Mouse (Mus musculus): ENCODE data around the gene Iqgap1. TPM values are rescaled to one million over a fixed set of nuclear protein-coding genes. Genes with fewer than 3 reads are reported as not detected.

Gene Iqgap1
- total RNA-seq, 2 experiments from 2014 or later: 60.2 to 61.0 TPM

DNA sequence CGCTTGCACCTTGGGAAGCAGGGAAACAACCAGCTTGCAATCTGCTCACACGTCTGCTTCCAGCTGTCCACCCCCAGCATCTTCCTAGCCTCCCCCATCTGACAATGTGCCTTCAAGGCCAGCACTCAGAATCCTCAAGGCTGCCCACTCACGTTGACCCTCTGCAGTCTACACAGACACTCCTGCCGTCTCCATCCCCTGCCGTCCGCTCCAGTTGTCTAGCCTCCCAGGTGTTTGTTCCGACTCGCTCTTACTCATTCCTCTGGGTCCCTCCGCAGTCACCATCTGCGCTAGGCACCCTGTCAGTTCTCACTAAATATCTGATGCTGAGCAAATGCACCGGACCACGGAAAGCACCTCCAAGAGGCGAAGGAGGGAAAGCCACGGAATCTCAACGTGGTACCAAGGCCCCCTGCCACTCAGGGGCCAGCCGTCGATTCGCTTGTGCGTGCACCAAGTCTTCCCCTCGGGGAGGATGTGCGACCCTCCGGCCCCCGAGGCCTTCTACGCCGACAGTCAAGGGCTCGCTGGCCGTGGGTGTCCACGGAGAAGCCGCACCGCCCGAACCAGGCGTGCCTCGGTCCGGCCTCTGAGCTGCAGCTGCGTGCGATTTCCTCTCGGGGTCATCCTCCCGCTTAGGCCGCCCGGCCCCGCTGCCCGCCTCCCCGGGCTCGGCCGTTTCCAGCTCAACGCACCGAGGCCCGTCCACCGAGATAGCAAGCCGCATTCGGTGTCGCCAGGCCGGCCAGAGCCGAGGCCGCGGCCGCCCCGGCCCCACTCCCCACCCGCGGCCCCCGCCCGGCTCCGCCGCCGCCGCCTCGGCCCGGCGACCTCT, 137.8 kb downstream of the Iqgap1 start:
- intact Hi-C loops (cut with DNase I): loop anchor here (2.0 to 10.0 kb wide), 3 partner anchors 27 to 303 kb away; partner anchors contain the start of gene Fes
- DNase-seq: peak; percentile 71 to 76

DNA sequence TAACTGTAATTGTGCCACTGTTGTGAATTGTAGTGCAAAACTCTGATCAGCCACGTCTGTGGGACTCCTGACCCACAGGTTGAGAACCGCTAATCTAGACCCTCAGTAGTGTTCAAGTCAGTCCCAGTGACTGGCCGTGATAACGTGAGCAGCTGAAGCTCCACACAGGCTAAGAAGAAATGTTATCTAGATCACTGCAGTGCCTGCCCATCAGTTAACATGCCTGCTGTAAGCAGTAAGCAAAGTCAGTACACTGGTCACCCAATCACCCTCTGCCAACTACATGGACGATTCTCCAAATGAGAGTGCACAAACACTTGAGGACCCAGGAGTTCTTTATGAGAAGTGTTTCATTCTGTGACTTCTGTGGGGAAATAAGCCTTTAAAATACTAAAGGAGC, 140.1 kb downstream of the Iqgap1 start:
- intact Hi-C loops (cut with DNase I): loop anchor here (5.0 to 10.0 kb wide), 2 partner anchors 43 to 301 kb away; partner anchors contain the start of gene Fes
- no peak for DNase-seq

DNA sequence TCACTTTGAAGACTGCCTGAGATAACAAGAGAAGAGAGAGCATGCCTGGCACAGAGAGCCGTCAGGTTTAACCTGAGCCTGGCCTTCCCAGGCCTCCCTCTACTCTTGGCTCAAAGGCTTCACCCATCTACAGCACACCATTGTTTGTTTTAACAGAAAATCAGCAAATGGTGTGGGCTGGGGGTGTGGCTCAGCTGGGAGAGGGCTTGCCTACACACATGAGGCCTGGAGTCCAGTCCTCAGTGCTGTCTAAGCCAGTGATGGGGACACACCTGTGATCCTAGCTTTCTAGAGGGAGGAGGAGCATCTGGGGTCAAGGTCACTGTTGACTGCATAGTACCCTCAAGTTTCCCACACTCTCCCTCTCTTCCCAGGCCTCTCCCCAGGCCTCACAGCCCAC, 143.1 kb downstream of the Iqgap1 start:
- intact Hi-C loops (cut with DNase I): loop anchor here (10.0 kb wide), 1 partner anchor 298 kb away; the partner anchor contains the start of gene Fes
- DNase-seq: no peak

DNA sequence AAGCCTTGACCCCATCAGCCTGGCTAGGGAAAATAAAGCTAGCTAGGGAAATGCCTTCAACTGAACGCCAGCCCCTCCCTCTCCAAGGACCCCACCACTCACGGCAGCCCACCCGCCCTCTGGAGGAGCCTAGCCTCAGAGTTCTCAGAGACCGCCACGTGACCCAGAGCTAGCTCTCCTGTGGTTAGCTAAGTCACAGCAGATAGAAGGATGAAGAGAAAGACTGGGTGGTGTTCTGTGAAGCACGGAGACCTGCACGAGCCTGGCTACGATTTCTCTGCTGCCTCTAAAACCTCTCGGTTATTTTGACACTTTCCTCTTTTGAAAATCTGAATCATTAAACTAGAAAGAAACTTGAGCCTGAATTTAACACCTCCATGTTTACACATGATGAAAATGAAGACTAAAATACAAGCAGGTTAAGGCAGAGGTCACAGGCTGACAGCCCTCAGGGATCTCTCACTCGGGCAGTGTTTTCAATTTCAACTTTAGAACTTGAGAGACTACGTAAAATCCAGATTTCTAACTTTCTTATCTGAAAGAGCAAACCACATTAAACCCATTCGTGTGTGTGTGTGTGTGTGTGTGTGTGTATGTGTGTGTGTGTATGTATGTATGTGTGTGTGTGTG, 145.4 kb downstream of the Iqgap1 start:
- intact Hi-C loops (cut with DNase I): loop anchor here (10.0 kb wide), 1 partner anchor 296 kb away; the partner anchor contains the start of gene Fes
- no peak for DNase-seq

DNA sequence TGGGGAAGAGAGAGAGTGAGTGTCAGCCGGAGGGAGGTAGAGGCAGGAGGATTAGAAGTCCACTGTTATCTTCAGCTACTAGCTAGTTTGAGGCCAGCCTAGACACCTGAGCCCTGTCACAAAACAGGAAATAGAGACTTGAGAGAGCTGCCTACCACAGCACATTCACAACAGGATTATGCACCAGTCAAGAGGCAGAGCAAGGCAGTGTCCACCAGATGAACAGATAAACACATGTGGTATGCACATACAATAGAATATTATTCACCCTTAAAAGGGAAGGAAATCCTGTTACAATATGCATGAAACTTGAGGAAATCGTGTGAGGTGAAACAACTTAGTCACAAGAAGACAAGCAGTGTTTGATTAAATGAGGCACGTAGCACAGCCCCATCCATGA, 153.5 kb downstream of the Iqgap1 start:
- no peak for DNase-seq
- intact Hi-C loops (cut with DNase I): no loop called here

DNA sequence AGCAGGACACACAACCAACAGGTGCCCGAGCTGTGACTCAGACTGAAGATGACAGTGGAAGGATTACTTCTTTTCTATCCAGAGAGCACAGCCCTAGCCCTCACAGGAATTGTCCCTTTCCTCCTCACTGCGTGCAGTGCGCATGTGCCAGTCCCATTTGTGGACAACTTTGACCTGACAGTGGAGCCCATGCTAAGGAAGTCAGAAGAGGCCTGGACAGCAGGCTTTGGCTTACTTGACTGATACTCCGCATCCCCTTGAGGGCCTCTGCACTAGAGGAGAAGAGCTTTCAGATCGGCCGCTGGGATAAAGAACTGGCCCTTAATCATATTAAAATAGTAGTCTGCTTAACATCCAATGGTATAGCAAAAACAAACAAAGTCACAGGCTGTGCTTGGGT, 154.9 kb downstream of the Iqgap1 start:
- intact Hi-C loops (cut with DNase I): no loop called here
- DNase-seq: no peak

DNA sequence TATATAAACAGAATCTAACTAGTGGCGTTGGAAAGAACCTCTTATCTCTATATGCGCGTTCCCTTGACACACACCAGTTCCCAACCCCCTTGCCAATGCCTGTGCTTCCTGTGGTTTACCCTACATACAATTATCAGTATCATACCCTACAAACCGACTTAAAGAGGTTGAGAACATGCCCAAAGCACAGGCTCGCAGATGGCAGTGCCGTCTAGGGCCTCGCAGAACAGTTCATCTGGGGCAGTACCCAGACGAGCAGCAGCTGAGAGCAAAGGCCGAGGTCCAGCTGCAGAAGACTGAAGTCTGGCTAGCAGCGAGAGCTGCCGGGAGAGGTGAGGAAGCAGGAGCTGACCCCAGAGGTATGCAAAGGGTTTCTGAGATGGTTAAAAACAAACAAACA, 158.6 kb downstream of the Iqgap1 start:
- DNase-seq: no peak
- intact Hi-C loops (cut with DNase I): no loop called here

DNA sequence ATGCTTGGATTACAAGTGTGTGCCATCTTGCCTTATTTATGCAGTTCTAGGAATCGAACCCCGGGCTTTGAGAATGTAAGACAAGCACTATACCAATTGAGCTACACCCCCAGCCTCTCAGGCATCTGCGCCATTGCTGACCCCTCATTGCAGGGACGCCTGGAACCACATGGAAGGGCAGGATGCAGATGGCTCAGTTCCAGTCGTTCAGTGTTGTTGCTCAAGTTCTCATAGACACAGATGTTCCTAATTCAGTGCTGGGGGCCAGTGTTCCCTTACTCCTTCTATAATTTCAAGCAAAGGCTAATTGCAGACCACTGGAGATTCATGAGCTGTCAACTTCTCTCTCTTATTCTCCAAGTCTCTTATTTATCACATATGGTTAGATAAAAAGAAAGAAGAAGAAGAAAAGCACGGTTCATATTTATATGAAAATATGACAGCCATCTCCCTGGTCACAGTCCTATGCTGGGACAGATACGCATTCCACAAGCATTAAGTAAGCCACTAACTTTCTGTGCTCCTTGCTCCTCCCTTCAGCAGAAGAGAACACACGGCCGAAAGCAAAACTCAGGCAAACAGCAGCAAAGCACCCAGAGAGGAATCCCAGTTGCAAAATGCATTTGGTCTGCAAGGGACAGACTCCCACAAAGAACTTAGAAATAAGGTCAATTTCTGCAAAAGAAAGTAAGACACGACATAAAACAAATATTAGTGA, 159.4 kb downstream of the Iqgap1 start:
- peak; percentile 46 to 49 for DNase-seq
- intact Hi-C loops (cut with DNase I): no loop called here

Other genes starting within 250 kb of the Iqgap1 start
- 10 to 100 TPM; 16.2 to 20.1 TPM for gene Crtc3, start 137.1 kb downstream of the Iqgap1 start, total RNA-seq (2021)
- gene Zscan2, start 34.9 kb upstream of the Iqgap1 start, total RNA-seq (2021): 1 to 10 TPM; 5.2 to 7.0 TPM
- 1 to 10 TPM; 6.3 to 7.6 TPM for gene Wdr73, start 75.3 kb upstream of the Iqgap1 start, total RNA-seq (2021)
- 1 to 10 TPM; 5.8 to 8.2 TPM for gene Nmb, start 79.1 kb upstream of the Iqgap1 start, total RNA-seq (2021)
- 10 to 100 TPM; 50.2 to 61.5 TPM for gene Sec11a, start 121.8 kb upstream of the Iqgap1 start, total RNA-seq (2021)
- gene Zfp592, start 167.7 kb upstream of the Iqgap1 start, total RNA-seq (2021): 10 to 100 TPM; 21.5 to 22.1 TPM
- gene Alpk3, start 231.6 kb upstream of the Iqgap1 start, total RNA-seq (2021): 10 to 100 TPM; 81.4 to 86.0 TPM

All from heart, postnatal 14 days (tissue).